Comparison of ENCODE assay signal across 11 mouse cellular contexts in the genomic region with DNA sequence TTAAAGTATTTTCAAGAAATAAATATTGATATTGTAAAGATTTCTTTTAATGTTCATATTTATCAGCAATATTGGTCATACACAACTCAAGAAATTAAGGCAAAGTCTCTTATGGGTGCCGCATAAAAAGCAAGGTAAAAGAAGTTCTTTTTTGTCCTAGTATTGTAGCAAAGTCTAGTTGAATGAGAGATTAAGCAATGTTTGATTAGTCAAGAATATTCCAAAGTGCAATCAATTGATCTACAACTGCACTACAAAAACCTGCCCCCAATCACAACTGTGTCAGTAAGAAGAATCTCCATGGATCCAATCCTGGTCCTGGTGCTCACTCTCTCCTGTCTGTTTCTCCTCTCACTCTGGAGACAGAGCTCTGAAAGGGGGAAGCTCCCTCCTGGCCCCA. TPM values are rescaled to one million over a fixed set of nuclear protein-coding genes. Genes with fewer than 3 reads are reported as not detected.
"Had no signal": no experiment of that assay in that cellular context is flagged by ENCODE, and none has a peak within 500 bp of the region (broad histone marks: within the 10 kb centered on the region; RNA-seq: fewer than 3 reads in every experiment).

A gene (plus strand): TSS at position 285 of the 400 bp plus-strand sequence.

RNA-seq across cellular contexts. Expression of the gene that starts here (rescaled TPM):
- total RNA-seq: neutrophil, adult 5-6 weeks had no signal
- polyA plus RNA-seq: neural tube, embryonic 13.5 days; neural tube, embryonic 14.5 days; neural tube, embryonic 15.5 days; small intestine, adult 2 months; stomach, embryonic 14.5 days; stomach, postnatal 0 days; testis, adult 2 months; thymus, adult 2 months; thymus, postnatal 0 days; urinary bladder, adult 2 months had no signal
